Mouse (Mus musculus) E14TG2a.4 (cell line): ENCODE measurements around the gene Plau.

ENCODE experiments used
- CTCF ChIP-seq: conservative IDR thresholded peaks from 2 replicates; pipeline ENCODE4 v1.5.1; 2014; ENCODE audit warnings: low read length
- NANOG ChIP-seq: IDR thresholded peaks from 2 replicates; pipeline ENCODE4 v1.6.1; 2014; ENCODE audit warnings: borderline replicate concordance, low read length, mixed read lengths
- POU5F1 ChIP-seq: IDR thresholded peaks from 2 replicates; pipeline ENCODE4 v1.6.1; 2014; ENCODE audit warnings: low read length, borderline replicate concordance

- TF ChIP-seq CTCF (no peak), NANOG (no peak), POU5F1 (no peak)
Measured at GRCm38 (mm10) chr14:20831915-20832314, 4.5 kb upstream of the Plau start.
